Mouse (Mus musculus): ENCODE measurements around the gene Etl4.

Gene Etl4

DNA sequence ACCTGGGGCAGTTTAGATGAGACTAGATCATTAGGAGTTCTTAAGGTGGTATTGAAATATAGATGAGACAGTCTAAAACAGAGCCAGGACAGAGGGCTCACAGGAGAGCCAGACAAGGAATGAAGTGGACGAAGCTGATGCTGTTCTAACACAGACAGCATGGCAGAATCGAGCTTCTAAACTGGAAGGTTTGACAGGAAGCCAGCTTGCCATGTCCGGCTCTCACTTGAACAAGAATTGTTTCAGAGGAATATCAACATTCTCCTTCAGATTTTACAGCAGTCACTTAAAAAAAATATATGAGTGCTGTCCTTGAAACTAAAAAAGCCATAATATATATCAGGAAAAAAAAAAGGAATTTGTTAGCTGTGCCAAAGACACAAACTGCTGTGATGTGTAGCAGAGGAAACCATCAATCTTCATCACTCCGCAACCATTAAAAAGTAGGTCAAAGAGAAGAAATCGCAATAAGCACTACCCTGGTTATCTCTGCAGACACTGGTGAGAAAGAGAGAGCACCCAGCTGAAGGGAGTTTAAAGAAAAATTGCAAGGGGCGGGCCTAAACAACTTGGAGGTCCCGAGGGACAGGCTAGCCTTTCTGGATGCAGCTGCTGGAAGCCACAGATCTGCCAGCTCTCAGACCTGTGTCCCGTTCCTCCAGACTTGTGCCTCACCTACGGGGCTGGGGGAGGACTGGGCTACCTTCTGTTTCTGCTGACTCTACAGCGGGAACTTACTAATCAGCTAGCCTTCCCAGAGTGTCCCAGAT is 534.3 kb downstream of the Etl4 start:
- no peak for DNase-seq (ENCODE audit: low read depth, low spot score)

DNA sequence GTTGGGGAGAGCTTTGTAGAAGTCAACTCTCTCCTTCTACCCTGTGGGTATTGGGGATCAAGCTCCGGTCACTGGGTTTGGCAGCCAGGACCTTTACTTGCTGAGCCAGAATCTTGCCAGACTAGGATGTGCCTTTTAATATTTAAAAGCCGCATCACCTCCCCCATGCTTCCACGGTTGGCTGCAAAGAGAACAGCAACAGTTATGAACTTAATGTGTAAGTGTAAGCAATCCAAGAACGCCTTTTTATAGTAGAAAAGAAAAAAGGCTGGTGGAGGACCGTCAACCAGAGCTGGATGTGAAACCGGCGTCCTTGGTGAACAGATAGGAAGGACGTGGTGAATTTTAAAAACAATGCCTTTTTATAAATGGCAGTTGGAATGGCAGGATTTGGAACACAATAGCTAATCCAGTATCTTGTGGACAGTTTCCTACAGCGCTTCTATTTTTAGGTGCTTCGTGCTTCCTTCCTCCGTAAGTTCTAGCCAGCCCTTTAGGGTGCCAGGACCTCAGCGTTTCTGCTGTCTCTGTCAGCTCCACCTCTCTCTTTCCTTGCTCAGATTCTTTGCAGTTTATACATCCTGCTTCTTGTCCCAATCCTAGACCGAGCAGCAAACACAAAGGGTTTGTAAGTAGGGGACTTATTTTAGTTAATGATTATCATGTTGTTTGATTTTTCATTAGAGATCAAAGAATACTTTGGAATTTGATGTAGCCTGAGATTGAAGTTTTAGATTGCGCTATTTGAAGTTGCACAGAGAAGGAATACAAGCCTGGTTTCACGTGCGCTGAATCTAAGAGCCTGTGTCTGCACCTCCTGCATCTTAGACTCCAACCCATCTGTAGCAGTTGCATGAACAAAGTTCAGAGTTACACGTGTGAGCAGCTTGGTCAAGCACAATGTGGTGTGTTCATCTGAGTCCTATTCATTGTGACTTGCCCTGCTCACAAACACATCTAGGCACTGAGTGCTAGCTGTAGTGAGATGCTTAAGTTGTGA is 535.9 kb downstream of the Etl4 start:
- no peak for DNase-seq (ENCODE audit: low read depth, low spot score)

DNA sequence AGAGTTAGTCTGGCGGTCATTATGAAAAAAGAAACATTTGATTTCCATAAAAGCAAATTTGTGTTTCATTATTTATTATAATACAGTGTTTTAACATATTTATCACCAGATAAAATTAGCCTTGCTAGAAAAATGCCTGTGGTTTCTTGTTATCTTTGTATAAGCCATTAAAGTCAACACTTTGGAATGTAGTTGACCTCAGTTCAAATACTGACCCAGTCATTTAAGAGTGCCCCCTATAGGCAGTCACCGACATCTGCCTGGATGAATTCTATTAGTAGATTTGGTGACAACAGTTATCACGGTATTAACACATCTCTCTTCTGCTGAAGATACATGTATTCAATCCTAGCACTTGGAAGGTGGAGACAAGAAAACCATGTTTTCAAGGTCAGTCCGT is 536.6 kb downstream of the Etl4 start:
- DNase-seq (ENCODE audit: low read depth, low spot score), result peak; percentile 10

DNA sequence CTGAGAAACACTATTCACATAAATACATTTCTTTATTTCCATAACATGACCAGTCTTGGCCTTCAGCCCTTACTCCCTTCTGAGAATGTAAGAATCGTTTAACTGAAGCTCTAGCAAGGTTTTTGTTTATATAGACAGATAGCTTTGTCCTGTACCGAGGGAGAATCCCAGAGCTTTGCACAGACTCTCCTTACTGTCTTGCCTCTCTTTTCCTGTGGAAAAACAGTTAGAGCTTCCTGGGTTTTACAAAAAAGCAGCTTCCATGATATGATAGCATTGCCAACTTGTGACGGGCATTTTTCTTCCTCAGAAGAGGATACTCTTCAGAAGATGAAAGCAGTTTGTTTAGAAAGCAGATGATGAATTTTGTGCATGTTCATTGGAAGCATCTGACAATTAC is 541.4 kb downstream of the Etl4 start:
- DNase-seq (ENCODE audit: low read depth, low spot score), result no peak

DNA sequence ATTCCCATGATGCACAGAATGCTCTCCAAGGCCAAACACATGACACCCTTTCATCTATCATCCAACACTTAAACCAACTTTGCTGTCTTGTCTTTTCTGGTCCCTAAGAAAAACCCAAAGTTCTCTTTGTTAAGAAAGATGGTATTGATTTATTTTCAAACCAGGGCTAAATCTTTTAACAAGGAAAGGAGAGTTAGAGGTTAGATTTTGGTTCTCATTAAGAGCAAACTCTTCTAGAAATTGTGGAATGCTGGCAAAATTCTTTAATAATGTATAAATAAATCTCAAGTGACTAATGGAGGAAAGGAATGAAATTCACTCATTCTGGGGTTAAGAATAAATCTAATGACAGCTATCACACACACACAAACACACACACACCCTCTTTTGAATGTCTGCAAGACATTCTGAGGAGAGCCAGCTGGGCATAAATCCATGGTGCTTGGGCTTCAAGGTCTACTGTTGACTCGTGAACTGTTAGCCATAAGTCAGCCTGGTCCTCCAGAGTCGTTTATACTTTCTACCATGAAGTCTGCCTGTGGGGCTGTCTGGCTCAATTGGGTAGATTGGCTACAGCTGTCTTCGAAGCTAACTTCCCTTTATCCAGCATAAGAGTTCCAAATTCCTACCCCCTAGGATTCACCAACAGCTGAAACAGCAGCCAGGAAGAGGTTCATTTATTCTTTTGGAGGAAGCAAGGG is 544.1 kb downstream of the Etl4 start:
- DNase-seq (ENCODE audit: low read depth, low spot score), result no peak

DNA sequence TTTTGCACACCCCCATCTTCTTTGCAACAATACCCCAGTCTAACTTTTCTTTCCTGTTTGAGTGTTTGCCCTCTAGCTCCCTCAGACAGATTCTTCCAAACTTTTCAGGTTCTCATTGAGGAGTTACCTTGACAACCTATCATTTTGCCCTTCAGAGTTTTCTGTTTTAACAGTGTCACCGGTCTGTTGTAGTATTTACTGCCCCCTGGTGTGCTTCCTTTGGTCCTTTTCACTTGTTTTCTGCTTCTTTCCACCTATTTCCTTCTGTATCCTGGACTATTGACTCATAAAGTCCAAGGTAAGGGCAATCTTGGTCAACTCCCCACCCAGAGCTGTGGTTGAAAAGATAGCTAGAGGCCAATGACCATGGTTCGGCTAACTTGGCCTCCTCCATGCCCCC is 569.6 kb downstream of the Etl4 start:
- DNase-seq (ENCODE audit: low read depth, low spot score), result no peak

DNA sequence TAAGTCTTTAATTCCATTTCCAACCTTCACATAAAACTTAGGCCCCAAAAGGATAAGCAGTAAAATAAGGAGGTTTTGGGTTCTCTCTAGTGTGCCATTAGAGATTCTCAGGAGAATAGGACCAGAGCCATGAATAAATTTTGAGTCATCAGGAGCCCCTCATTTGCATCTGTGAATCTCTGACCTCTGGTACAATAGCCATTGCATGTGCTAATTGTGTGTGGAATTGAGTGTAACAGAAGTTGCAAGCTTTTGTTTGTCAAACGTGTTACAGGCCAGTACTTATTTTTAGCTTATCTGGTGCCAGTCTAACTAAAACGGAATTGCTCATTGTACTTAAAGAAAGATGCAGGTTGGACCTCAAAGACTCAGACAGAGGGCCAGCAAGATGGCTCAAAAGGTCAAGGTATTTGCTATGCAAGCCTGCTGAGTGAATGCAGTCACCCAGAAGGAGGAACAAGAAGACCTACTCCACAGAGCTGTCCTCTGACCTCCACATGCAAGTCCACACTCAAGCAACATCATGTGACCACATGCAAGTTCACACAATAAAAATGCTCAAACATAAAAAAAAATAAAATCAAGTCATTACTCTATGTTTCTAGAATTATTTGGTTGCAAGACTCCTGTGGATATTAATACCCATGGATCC is 576.7 kb downstream of the Etl4 start:
- no peak for DNase-seq (ENCODE audit: low read depth, low spot score)

DNA sequence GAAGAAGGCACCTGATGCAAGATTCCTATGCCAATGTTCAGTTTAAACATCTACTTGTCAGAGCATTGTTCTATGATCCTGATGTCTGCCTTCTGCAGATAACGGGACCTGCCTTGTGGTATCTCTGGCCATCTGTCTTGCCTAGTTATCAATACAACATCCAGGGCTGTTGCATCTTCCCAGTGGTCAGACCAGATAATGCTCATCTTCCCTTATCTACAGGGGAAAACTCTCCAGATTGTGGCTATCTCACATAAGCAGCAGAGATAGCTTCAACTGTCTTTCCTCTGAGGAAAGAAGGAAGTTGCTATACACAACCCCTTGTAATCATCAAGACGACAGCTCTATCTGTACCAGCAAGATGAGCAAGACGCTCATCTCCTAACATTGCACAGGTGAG is 579.5 kb downstream of the Etl4 start:
- no peak for DNase-seq (ENCODE audit: low read depth, low spot score)

DNA sequence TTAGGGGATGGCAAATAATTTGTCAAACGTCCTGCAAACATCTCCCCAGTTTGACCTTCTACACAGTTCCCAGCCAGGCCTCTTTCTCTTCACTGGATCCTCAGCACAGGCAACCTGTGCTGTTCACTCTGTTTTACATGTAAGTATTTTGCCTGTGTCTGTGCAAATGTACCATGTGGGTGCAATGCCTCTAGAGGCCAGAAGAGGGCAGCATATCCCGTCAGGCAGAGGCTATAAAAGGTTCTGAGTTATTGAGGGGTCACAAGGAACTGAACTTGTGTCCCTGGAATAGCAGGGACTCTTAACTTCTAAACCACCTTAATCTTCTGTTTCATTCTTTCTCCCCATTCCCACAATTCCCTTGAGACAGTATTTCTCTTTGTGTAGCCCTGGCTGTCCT is 582.5 kb downstream of the Etl4 start:
- DNase-seq (ENCODE audit: low read depth, low spot score), result peak; percentile 63

DNA sequence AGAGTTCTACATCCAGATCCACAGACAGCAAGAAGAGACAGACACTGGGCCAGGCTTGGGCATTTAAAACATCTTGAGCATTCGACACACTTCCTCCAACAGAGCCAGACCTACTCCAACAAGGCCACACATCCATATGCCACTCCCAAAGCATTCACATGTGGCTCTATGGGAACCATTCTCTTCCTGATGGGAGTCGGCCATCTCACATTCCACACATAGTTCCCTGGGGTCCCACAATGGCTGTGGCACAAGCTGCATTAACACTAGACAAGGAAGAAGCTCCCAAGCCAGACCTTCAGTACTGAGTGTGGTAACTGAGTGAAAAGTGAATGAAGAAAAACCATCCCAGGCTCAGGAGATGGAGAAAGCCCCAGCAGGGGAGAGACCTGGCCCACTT is 584.2 kb downstream of the Etl4 start:
- no peak for DNase-seq (ENCODE audit: low read depth, low spot score)

DNA sequence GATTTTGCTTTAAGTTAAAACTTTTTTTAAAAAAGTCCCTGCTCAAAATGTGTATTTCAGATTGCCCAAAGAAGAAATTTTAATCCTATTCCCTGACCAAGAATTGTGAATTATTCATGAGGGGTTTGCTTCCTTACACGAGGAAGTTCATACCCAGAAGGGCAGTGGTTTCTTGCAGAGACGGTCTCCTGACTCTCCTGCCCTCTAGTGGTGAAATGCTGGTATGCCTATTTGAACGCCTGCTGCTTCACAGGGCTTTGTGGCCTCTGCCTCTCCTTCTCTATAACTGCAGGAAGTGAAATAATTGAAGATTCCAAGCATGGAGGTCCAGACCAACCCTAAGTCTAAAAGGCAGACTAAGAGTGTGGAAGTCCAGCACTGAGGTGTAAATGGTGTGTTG is 585.1 kb downstream of the Etl4 start:
- DNase-seq (ENCODE audit: low read depth, low spot score), result peak; percentile 81

DNA sequence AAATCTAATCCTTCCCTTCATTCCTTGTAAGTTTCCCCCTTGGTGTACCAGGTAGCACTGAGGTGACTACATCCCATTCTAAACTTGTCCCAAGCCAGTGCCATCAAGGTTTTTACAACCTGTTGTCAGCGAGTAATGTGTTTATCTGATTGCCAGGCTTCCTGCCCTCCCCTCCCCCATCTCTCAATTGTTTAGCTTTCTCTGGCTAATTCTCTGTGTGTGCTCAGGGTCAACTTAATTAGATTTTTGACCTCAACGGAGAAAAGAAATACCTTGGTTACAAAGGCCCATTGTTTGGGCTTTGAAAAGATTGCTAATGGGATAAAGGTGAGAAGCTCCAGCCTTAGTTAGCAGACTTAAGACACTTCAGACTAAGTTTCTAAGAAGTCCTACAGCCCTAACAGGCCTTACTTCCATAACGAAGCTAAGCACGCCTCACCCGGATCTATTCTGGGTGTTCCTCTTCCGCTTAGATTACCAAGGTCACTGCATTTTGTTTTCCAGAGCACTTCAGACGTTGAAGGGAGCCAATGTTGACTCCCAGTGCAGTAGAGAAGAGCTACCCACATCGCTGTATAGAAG is 586.7 kb downstream of the Etl4 start:
- DNase-seq (ENCODE audit: low read depth, low spot score), result no peak

DNA sequence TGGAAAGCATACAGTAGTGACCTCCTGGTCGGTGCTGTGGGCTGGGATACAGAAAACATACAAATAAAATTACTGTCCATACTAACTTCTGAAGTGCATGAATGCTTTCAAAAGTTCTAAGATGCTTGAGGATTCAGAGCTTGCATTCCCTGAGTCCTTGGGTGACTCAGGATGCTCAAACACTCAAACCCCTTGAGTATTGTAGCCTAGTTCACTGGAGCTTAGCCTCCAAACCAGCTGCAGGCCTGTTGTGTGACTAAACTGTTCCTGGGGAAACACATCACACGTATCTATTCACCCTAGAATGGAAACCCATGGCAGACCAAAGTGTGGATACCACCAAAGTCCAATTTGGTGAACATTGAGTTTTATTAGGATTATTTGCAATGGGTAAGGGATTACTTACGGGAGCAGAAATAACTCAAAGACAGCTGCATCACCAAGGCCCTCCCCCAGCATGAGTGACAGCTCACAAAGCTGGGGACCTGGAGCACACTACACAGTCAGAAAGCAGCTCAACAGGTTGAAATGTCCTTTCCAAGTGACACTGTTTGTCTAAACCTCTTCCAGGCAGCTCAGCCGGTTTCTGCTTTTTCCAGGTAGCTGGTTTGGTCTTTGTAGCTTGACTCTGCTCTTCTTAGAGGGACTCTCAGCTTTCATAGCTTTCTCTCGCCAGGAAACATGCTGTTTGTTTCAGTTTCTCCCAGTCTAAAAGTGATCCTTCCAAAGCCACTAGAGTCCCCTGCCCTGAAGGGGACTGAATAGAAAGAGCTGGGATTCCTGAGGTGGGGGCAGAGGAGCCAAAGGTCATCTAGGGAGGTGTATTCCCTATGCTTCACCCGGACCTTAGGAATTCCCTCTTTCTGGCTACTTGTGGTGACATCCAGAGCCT is 598.5 kb downstream of the Etl4 start:
- peak; percentile 50 for DNase-seq (ENCODE audit: low read depth, low spot score)

DNA sequence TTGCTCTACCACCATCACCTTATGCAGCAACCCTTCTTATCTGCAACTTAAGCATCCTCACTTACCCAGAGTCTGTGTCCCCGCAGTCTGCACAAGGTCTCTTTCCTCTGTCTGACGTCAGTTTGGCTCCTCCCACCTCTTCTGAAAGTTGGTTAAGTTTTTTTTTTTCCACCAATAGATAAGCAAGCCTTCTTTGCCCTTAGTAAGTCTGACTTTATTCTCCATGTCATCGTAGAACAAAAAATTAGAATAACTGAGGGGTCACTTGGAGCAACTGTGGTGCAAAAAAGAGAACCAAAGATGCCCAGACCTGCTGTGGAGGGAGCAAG is 599.1 kb downstream of the Etl4 start:
- DNase-seq (ENCODE audit: low read depth, low spot score), result peak; percentile 60

DNA sequence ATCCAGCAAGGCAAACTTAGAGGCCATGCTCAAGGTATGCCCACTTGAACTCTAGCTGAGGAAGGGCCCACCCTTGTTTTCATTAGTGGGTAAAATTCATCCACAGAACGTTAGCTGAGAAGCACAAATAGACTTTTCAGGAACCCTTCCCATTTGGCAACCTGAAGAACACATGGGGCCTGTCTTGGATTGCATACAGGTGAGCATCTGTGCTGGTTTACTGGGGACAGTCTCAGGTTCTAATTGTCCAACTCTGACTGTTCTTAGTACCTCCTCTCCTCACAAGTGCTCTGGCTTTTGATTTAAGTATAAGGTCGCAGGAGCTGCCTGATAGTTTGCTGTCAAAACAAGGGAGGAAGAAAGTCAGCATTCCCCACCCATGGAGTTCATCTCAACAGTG is 600.5 kb downstream of the Etl4 start:
- DNase-seq (ENCODE audit: low read depth, low spot score), result no peak

DNA sequence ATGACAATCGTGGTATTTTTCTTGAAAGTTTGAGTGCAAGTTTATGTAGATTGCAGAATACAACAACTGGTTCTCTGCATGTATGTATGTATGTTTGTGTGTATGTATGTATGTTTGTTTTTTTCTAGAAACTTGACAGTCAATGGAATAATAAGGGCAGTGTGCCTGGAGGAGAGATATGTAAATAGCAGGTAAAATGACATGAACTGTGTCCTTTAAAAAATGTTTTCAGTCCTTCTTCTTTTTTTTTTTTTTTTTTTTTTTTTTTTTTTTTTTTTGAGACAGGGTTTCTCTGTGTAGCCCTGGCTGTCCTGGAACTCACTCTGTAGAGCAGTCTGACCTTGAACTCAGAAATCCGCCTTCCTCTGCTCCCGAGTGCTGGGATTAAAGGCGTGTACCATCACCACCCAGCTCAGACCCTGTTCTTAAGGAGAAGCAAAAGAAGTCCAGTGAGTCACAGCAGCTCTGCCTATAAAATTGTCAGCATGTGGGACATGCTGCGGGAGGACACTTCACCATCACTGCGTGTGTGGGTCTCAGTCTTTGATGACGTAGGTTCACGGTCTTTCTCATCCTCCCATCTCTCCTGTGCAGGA is 606.8 kb downstream of the Etl4 start:
- no peak for DNase-seq (ENCODE audit: low read depth, low spot score)

DNA sequence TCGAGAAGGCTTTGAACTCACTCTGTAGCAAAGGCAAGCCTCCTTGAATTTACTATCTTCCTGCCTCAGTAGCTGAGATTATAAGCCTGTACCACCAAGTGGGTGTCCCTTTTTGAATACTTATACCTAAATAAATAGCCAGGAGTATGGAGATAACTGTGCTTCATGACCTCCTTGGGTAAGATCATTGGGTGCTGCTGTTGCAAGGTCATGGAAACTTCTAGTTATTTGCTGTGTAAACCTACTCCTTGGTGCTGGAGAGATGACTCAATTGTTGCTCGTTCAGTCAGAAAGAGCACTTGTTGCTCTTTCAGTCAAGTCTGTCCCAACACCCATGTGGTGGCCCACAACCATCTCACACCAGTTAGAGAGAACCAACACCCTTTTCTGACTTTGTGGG is 608.3 kb downstream of the Etl4 start:
- no peak for DNase-seq (ENCODE audit: low read depth, low spot score)

DNA sequence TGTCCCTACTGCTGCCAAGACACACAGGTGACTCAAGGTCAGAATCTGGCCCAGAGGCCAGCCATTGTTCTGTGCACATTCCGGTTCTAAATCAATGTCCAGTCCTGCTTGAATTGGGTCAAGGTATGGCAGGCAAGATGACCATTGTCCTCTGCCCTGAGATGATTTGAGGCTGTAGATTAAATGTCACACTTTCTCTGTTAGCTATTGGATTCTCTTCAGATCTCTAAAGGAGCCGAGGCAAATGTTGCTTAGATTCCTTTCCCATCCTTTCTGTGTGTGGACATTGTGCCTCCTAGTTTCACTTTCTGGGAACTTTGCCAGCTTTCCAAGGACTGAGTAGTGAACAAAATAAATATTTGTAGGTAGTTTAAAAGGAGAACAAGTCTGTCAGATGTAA is 608.9 kb downstream of the Etl4 start:
- DNase-seq (ENCODE audit: low read depth, low spot score), result no peak

DNA sequence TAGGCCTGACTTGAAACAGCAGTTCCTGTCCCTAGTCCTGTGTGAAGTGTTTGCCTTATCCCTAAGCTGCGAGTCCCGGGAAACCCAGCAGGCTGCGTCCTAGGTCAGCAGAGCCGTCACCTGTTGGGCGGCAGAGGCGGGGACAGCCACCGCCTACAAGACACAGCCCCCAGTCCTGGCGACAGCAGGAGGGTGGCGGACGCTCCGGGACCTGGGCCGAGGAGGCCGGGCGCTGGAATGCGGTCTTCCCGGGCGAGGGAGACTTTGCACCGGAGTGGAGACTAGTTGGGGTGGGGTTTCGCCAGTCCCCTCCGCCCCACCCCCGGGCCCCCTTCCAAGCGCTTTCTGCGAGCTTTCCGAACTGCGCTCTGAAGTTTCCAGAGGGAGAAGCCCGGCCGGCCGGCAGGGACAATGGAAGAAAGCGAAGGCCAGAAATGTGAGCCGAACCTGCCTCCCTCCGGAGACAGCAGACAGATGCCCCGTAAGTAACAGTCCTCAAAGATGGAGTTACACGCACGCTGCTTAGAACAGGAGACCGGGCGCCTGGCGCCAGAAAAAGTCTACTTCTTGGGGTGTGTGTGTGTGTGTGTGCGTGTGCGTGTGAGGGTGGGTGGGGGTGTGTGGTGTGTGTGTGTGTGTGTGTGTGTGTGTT is 610.0 kb downstream of the Etl4 start:
- DNase-seq (ENCODE audit: low read depth, low spot score), result no peak

DNA sequence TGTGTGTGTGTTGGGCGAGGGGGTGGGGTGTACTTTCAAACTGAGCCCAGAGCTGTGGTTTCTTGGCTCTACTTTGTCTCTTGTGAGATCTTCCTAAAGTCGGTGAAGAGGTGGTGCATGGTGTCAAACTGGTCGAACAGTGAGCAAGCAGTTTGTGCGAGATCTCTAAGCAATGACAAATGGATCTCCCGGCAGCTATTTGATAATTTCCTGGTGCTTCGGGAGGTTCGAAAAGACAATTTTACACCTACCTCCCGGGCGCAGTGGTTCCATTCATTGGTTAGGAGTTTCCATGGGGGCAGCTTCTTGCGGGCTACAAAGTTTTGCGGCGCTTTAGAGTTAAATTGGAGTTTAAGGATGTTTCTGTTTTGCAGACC is 610.5 kb downstream of the Etl4 start:
- DNase-seq (ENCODE audit: low read depth, low spot score), result no peak
